Mouse (Mus musculus) neural tube, embryonic 15.5 days (tissue): Measurements from ENCODE around the gene Gpr141. TPM values are rescaled to one million over a fixed set of nuclear protein-coding genes. Genes with fewer than 3 reads are reported as not detected.
A peak's percentile ranks its signal among the peaks of the same experiment; 100 is the strongest.

Experiments used
- ATAC-seq: fragments of 200-750 bp; cut with Nextera tagmentation; 2 replicates; pipeline ENCODE4 v1.8.0; 2017; ENCODE audit warnings: mild to moderate bottlenecking, moderate TSS enrichment, moderate library complexity; ENCODE audit not compliant: low FRiP score
- H3K27ac ChIP-seq: fragments of 300-500 bp; sonication (generic); replicated peaks from 2 replicates; pipeline ENCODE4 v1.5.1; 2015; ENCODE audit warnings: mild to moderate bottlenecking, inconsistent platforms
- H3K27me3 ChIP-seq: fragments of 300-500 bp; sonication (generic); replicated peaks from 2 replicates; pipeline ENCODE4 v1.6.1; 2015; ENCODE audit warnings: inconsistent platforms
- H3K36me3 ChIP-seq: fragments of 300-500 bp; sonication (generic); 2 replicates; pipeline ENCODE4 v1.6.1; 2015; ENCODE audit warnings: inconsistent platforms
- H3K4me1 ChIP-seq: fragments of 300-500 bp; sonication (generic); 2 replicates; pipeline ENCODE4 v1.6.1; 2015; ENCODE audit warnings: inconsistent platforms
- H3K4me2 ChIP-seq: fragments of 300-500 bp; sonication (generic); 2 replicates; pipeline ENCODE4 v1.6.1; 2015; ENCODE audit warnings: inconsistent platforms, mild to moderate bottlenecking, moderate library complexity
- H3K4me3 ChIP-seq: fragments of 300-500 bp; sonication (generic); replicated peaks from 2 replicates; pipeline ENCODE4 v1.5.1; 2015; ENCODE audit warnings: mild to moderate bottlenecking, inconsistent platforms
- H3K9ac ChIP-seq: fragments of 300-500 bp; sonication (generic); replicated peaks from 2 replicates; pipeline ENCODE4 v1.6.1; 2015; ENCODE audit warnings: mild to moderate bottlenecking, inconsistent platforms
- H3K9me3 ChIP-seq: fragments of 300-500 bp; sonication (generic); replicated peaks from 2 replicates; pipeline ENCODE4 v1.6.1; 2016; ENCODE audit warnings: inconsistent platforms
- WGBS: fragments of 180-500 bp; shearing (Covaris S2); methylation state at CpG from one replicate; pipeline ENCODE4 v1.1.7; 2015; ENCODE audit warnings: mixed read lengths; 5-methylcytosine and 5-hydroxymethylcytosine counted together
- polyA plus RNA-seq: library from polyadenylated mRNA; unstranded; fragments of >200 nt; fragmentation: Nextera tagmentation; extraction: Ambion mirVana; gene quantifications from 2 replicates; pipeline ENCODE4 v1.2.1, GENCODE M21; 2015

Gpr141 gene
- polyA plus RNA-seq, 1 experiment from 2014 or later: 0.06 TPM

GRCm38 (mm10) chr13:19718954-19719353 is 105.1 kb downstream of the Gpr141 start:
- no peak overlapping the region for H3K4me3 ChIP-seq

GRCm38 (mm10) chr13:19717201-19717600 is 106.9 kb downstream of the Gpr141 start:
- Histone ChIP-seq H3K36me3 (no peaks in the 10 kb centered on the region), H3K9ac (no peak overlapping the region), H3K27ac (no peak overlapping the region), H3K4me3 (no peak overlapping the region), H3K27me3 (no peaks in the 10 kb centered on the region), H3K4me2 (no peak overlapping the region), H3K4me1 (no peaks in the 10 kb centered on the region), H3K9me3 (no peaks in the 10 kb centered on the region)
- WGBS: 63% methylated on average over 2 of the region's 2 CpGs
- ATAC-seq: no peak

More at GRCm38 (mm10) chr13:19718954-19719353, 105.1 kb downstream of the Gpr141 start:
- Histone ChIP-seq H3K27me3 (no peaks in the 10 kb centered on the region), H3K9ac (no peak overlapping the region), H3K27ac (no peak overlapping the region), H3K4me1 (no peaks in the 10 kb centered on the region), H3K9me3 (no peaks in the 10 kb centered on the region), H3K4me2 (no peak overlapping the region), H3K36me3 (no peaks in the 10 kb centered on the region)
- 44% methylated on average over 5 of the region's 5 CpGs for WGBS
- ATAC-seq: no peak; the same call in 1 of the 2 replicates

GRCm38 (mm10) chr13:19703806-19704205 is 120.3 kb downstream of the Gpr141 start:
- no peak overlapping the region for H3K9ac ChIP-seq
- H3K27me3 ChIP-seq: 0 out of 2 replicates have a peak, but pooled peaks cover 4% of the 10 kb centered on the region
- no peaks in the 10 kb centered on the region for H3K36me3 ChIP-seq
- H3K4me1 ChIP-seq: no peaks in the 10 kb centered on the region; the same call in 1 of the 2 replicates
- no peaks in the 10 kb centered on the region for H3K9me3 ChIP-seq
- no peak for ATAC-seq
- H3K4me2 ChIP-seq: no peak overlapping the region
- 46% methylated on average over 4 of the region's 4 CpGs for WGBS
- H3K27ac ChIP-seq: no peak overlapping the region
- no peak overlapping the region for H3K4me3 ChIP-seq

- H3K27me3 ChIP-seq: peaks cover 17% of the 10 kb centered on the region; the same call in 1 of the 2 replicates
- H3K4me2 ChIP-seq: peak overlapping the region; percentile 42
- WGBS: 53% methylated on average over 11 of the region's 11 CpGs
- no peak overlapping the region for H3K27ac ChIP-seq
- no peaks in the 10 kb centered on the region; the same call in 1 of the 2 replicates for H3K4me1 ChIP-seq
- no peak overlapping the region for H3K9ac ChIP-seq
- ATAC-seq: peak; percentile 90
- H3K9me3 ChIP-seq: no peaks in the 10 kb centered on the region
- no peaks in the 10 kb centered on the region for H3K36me3 ChIP-seq
- H3K4me3 ChIP-seq: peak overlapping the region; percentile 15
These were observed 122.5 kb downstream of the Gpr141 start for GRCm38 (mm10) chr13:19701443-19702078.

- WGBS: 91% methylated on average over 4 of the region's 4 CpGs
- Histone ChIP-seq H3K4me3 (no peak overlapping the region), H3K36me3 (no peaks in the 10 kb centered on the region), H3K4me2 (peak overlapping the region; percentile 42), H3K27ac (no peak overlapping the region), H3K9me3 (no peaks in the 10 kb centered on the region), H3K4me1 (no peaks in the 10 kb centered on the region; the same call in 1 of the 2 replicates), H3K9ac (no peak overlapping the region), H3K27me3 (peaks cover 18% of the 10 kb centered on the region; the same call in 1 of the 2 replicates)
- ATAC-seq: no peak
These were observed 123.2 kb downstream of the Gpr141 start for GRCm38 (mm10) chr13:19700733-19701442.

Other genes with a start within 250 kb of the Gpr141 start
- gene Epdr1, start 204.3 kb downstream of the Gpr141 start, polyA plus RNA-seq: 23.3 and 27.0 TPM in 2 replicates
- gene Sfrp4, start 201.2 kb downstream of the Gpr141 start, polyA plus RNA-seq: 3.4 and 4.0 TPM in 2 replicates
- not detected in 2 replicates for gene Nme8, start 126.5 kb downstream of the Gpr141 start, polyA plus RNA-seq